Mouse (Mus musculus) embryonic facial prominence, embryonic 15.5 days (tissue): ENCODE data around the gene Aaed1. TPM values are rescaled to one million over a fixed set of nuclear protein-coding genes. Genes with fewer than 3 reads are reported as not detected.
"Not testable (repeated sequence)": the region's sequence is repeated elsewhere in the genome, so short reads cannot be mapped to it uniquely, and the experiment has no call there.

Experiments
- ATAC-seq: fragments of 200-750 bp; cut with Nextera tagmentation; 2 replicates; pipeline ENCODE4 v1.8.0; 2017; ENCODE audit warnings: low read depth, moderate TSS enrichment; ENCODE audit not compliant: insufficient number of reproducible peaks, low FRiP score, low TSS enrichment
- H3K27ac ChIP-seq: fragments of 300-500 bp; sonication (generic); replicated peaks from 2 replicates; pipeline ENCODE4 v1.5.1; 2015; ENCODE audit warnings: mild to moderate bottlenecking, inconsistent platforms
- H3K27me3 ChIP-seq: fragments of 300-500 bp; sonication (generic); 2 replicates; pipeline ENCODE4 v1.6.1; 2015; ENCODE audit warnings: inconsistent platforms
- H3K36me3 ChIP-seq: fragments of 300-500 bp; sonication (generic); 2 replicates; pipeline ENCODE4 v1.6.1; 2015; ENCODE audit warnings: mild to moderate bottlenecking, inconsistent platforms
- H3K4me1 ChIP-seq: fragments of 300-500 bp; sonication (generic); 2 replicates; pipeline ENCODE4 v1.6.1; 2015; ENCODE audit warnings: inconsistent platforms
- H3K4me2 ChIP-seq: fragments of 300-500 bp; sonication (generic); replicated peaks from 2 replicates; pipeline ENCODE4 v1.6.1; 2015; ENCODE audit warnings: mild to moderate bottlenecking, inconsistent platforms
- H3K4me3 ChIP-seq: fragments of 300-500 bp; sonication (generic); replicated peaks from 2 replicates; pipeline ENCODE4 v1.5.1; 2015; ENCODE audit warnings: mild to moderate bottlenecking, inconsistent platforms
- H3K9ac ChIP-seq: fragments of 300-500 bp; sonication (generic); 2 replicates; pipeline ENCODE4 v1.6.1; 2015; ENCODE audit warnings: inconsistent platforms
- H3K9me3 ChIP-seq: fragments of 300-500 bp; sonication (generic); replicated peaks from 2 replicates; pipeline ENCODE4 v1.6.1; 2016; ENCODE audit warnings: inconsistent platforms
- WGBS: fragments of 180-500 bp; shearing (Covaris S2); methylation state at CpG from one replicate; pipeline ENCODE4 v1.1.7; 2015; 5-methylcytosine and 5-hydroxymethylcytosine counted together
- polyA plus RNA-seq: library from polyadenylated mRNA; unstranded; fragments of >200 nt; fragmentation: Nextera tagmentation; extraction: Ambion mirVana; gene quantifications from 2 replicates; pipeline ENCODE4 v1.2.1, GENCODE M21; 2015

The Aaed1 gene
- polyA plus RNA-seq, 1 experiment from 2014 or later, result 45.8 TPM

DNA sequence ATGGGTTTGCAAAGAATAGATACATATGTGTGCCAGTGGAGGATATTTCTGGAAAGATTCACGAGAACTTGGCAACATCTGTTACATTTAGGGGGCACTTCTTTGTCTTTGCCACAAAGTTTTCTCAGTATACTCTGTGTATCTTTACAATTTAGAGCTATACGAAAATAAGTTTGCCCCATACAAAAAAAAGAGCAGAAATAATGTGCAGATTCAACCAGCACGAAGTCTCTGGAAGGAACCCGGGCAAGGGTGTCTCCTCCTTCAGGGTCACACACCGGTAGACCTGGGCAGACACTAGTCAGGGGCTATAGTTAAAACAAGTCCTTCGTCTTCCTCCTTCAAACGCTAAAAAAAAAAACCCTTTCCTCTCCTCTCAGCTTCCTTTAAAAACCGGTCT is 39.2 kb downstream of the Aaed1 start:
- H3K27me3 ChIP-seq, result no peaks in the 10 kb centered on the region
- H3K4me3 ChIP-seq, result peak overlapping the region; percentile 81
- no peaks in the 10 kb centered on the region for H3K9me3 ChIP-seq
- H3K9ac ChIP-seq, result no peak overlapping the region
- no peak for ATAC-seq
- H3K27ac ChIP-seq, result no peak overlapping the region
- WGBS, result 39% methylated on average over 8 of the region's 8 CpGs
- peak overlapping the region; percentile 99 for H3K4me2 ChIP-seq
- H3K36me3 ChIP-seq, result no peaks in the 10 kb centered on the region
- H3K4me1 ChIP-seq, result peaks cover 13% of the 10 kb centered on the region

GRCm38 (mm10) chr13:64268384-64268783 is 44.1 kb downstream of the Aaed1 start:
- H3K9me3 ChIP-seq, result no peaks in the 10 kb centered on the region
- no peak overlapping the region for H3K27ac ChIP-seq
- H3K9ac ChIP-seq, result no peak overlapping the region
- H3K36me3 ChIP-seq, result no peaks in the 10 kb centered on the region
- no peak overlapping the region for H3K4me3 ChIP-seq
- WGBS, result 75% methylated on average over 4 of the region's 4 CpGs
- no peak for ATAC-seq
- no peak overlapping the region for H3K4me2 ChIP-seq
- H3K27me3 ChIP-seq, result no peaks in the 10 kb centered on the region
- no peaks in the 10 kb centered on the region for H3K4me1 ChIP-seq

DNA sequence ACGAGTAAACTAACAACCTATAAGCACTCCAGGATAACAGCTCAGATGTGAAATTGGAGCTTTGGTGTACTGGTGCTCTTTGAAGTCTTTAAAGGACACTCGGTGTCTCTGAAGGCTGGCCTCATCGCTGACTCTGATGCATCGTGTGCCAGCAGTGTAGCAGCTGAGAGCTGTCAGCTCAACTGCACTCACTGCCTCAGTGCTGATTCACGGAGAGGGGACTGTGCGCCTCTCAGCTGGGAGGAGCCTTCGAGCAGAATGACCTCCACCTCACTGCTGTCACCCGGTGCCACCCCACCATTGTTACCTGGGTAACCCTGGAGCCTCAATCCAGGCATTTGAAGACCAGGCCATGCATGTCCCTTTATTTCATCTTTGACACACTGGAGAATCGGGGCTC is 45.4 kb downstream of the Aaed1 start:
- H3K4me2 ChIP-seq, result no peak overlapping the region
- no peaks in the 10 kb centered on the region for H3K27me3 ChIP-seq
- no peaks in the 10 kb centered on the region for H3K36me3 ChIP-seq
- no peaks in the 10 kb centered on the region for H3K9me3 ChIP-seq
- WGBS, result 30% methylated on average over 9 of the region's 9 CpGs
- no peak overlapping the region for H3K4me3 ChIP-seq
- no peaks in the 10 kb centered on the region for H3K4me1 ChIP-seq
- no peak overlapping the region for H3K9ac ChIP-seq
- H3K27ac ChIP-seq, result no peak overlapping the region
- no peak for ATAC-seq

DNA sequence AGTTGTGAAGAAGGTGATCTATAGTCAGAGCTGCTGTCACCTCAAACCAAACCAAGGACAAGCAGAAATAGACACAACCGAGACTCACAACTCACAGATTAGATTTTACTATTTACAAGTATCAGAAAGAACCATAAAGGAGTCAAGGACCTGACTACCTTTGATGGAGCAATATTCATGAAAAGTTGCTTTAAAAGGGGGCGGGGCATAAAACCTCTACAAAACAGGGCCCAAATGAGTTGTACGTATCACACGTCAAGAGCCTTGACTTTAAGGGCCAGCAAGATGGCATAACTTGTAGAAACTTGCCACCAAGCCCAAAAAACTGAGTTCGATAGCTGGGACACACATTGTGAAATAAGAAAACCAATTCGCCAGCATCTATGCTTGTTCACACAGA is 47.9 kb downstream of the Aaed1 start:
- Histone ChIP-seq H3K4me3 (no peak overlapping the region), H3K4me1 (no peaks in the 10 kb centered on the region)
- WGBS, result 86% methylated on average over 6 of the region's 6 CpGs

DNA sequence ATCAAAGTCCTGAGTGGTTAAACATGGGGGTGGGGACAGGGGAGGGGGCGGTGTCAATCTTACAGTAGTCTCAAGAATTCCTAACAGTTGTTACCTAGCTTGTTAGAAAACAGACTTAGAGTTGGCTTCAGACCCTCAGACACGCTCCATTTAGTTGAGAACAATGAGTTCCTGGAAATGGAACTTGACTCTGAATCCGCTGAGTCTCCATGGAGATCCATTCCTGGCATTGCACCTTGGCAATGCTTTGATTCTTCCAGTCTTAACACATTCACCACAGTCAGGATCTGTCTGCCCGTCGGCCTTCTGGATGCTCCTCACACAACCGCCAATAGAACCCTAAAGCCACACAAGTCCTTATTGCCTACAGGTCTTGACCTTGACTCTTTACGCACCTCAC is 52.6 kb downstream of the Aaed1 start:
- H3K27ac ChIP-seq, result no peak overlapping the region
- no peaks in the 10 kb centered on the region for H3K27me3 ChIP-seq
- H3K4me3 ChIP-seq, result no peak overlapping the region
- no peak for ATAC-seq
- no peak overlapping the region for H3K9ac ChIP-seq
- H3K9me3 ChIP-seq, result no peaks in the 10 kb centered on the region
- H3K4me2 ChIP-seq, result no peak overlapping the region
- no peaks in the 10 kb centered on the region for H3K36me3 ChIP-seq
- no peaks in the 10 kb centered on the region for H3K4me1 ChIP-seq
- whole genome bisulfite sequencing, result 86% methylated on average over 7 of the region's 7 CpGs

More for the DNA sequence above, 47.9 kb downstream of the Aaed1 start:
- H3K36me3 ChIP-seq, result no peaks in the 10 kb centered on the region
- no peaks in the 10 kb centered on the region for H3K9me3 ChIP-seq
- no peak for ATAC-seq
- H3K27ac ChIP-seq, result no peak overlapping the region
- H3K27me3 ChIP-seq, result no peaks in the 10 kb centered on the region
- no peak overlapping the region for H3K9ac ChIP-seq
- H3K4me2 ChIP-seq, result no peak overlapping the region

DNA sequence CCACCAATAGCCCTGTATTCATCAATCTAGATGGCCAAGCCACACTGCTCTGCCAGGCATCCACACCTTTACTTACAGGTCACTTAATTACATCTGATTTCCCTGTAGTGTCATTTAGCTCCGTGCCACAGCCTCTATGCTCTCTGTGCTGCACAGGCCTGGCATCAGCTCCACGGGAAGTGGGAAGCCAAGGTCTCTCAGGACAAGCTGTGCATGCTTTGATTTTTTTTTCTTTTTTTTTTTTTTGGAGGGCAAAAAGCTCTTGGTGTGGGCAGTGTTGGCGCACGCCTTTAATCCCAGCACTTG is 54.0 kb downstream of the Aaed1 start:
- no peak overlapping the region for H3K27ac ChIP-seq
- ATAC-seq, result no peak
- no peaks in the 10 kb centered on the region for H3K4me1 ChIP-seq
- H3K36me3 ChIP-seq, result no peaks in the 10 kb centered on the region
- no peak overlapping the region for H3K4me3 ChIP-seq
- H3K9ac ChIP-seq, result no peak overlapping the region
- H3K9me3 ChIP-seq, result no peaks in the 10 kb centered on the region
- no peaks in the 10 kb centered on the region for H3K27me3 ChIP-seq
- no peak overlapping the region for H3K4me2 ChIP-seq
- 69% methylated on average over 4 of the region's 4 CpGs for WGBS

DNA sequence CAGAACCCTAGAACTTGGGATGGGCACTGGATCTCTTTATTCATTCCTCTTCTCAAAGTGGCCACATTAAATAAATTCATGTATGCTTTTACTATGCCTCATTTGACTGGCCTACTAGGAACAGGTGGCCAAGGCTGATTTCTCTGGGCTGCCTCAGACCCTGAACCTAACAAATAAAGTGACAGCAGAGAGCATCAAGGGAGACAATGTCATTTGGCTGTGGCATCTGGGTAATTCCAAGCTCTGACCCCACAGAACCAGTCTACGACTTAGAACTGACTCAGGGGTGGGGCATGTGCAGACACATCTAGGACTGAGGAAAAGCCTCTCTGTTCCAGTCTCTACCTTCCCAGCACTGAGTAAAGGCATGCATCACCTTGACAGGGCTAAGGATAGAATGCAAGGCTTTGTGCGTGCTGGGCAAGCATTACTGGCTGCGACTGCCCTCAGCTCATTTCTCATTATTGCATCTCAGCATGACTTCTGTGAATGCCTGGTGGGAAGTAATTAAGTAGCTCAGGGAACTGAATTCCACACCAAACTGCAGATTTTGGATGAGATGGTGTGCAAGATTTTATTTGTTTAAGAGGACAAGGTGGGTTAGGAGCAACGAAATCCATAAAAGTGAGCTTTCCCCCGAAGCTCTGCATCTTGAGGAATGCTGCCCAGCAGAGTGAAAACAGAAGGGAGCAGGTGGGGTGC is 54.5 kb downstream of the Aaed1 start:
- Histone ChIP-seq H3K4me1 (no peaks in the 10 kb centered on the region), H3K27me3 (no peaks in the 10 kb centered on the region), H3K4me3 (no peak overlapping the region), H3K27ac (no peak overlapping the region), H3K36me3 (no peaks in the 10 kb centered on the region), H3K9ac (no peak overlapping the region), H3K9me3 (no peaks in the 10 kb centered on the region), H3K4me2 (no peak overlapping the region)
- WGBS, result 35% methylated on average over 5 of the region's 5 CpGs
- no peak for ATAC-seq

DNA sequence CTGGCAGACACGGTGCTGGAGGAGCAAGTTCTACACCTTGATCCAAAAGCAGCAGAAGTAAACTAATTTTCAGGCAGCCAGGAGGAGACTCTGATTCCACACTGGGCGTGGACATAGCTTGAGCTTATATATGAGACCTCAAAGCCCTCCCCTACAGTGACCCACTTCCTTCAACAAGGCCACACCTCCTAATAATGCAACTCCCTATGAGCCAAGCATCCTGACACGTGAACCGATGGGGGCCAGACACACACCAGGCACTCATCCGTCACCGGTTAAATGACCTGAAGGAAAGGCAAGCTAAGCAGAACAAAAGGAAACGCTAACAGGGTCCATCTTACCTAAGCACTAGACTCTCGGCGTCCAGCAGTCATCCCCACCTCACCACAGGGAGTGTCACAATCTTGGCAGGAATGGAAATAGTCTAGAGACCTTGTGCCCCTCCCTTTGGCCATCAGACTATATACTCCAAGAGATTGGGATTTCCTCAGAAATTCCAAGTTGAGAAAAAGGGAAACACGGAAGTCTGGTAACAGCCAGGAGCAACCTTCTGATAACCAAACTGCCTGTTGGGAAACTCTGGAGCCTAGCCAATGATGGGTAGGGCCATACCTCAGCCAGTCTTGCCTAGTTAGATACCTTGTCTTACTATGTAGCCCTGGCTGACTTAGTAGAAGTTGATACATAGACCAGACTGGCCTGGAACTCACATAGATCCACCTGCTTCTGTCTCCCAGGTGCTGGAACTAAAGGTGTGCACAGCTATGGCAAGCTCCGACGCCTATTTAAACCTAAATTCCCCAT is 55.3 kb downstream of the Aaed1 start:
- ATAC-seq, result no peak
- no peaks in the 10 kb centered on the region for H3K36me3 ChIP-seq
- no peak overlapping the region for H3K9ac ChIP-seq
- H3K27me3 ChIP-seq, result no peaks in the 10 kb centered on the region
- H3K9me3 ChIP-seq, result no peaks in the 10 kb centered on the region
- H3K27ac ChIP-seq, result no peak overlapping the region
- H3K4me2 ChIP-seq, result no peak overlapping the region
- 87% methylated on average over 12 of the region's 12 CpGs for WGBS
- no peaks in the 10 kb centered on the region for H3K4me1 ChIP-seq
- no peak overlapping the region for H3K4me3 ChIP-seq

DNA sequence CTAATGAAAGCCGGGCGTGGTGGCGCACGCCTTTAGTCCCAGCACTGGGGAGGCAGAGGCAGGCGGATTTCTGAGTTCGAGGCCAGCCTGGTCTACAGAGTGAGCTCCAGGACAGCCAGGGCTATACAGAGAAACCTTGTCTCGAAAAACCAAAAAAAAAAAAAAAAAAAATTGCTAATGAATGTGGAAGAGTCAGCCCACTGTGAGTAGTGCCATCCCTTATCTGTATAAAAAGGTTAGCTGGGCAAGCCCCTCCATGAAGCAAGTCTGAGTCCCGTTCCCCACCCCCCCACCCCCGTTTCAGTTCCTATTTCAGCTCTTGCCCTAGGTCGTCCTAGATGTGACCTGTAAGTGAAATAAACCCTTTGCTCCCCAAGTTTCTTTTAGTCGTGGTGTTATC is 58.3 kb downstream of the Aaed1 start:
- H3K4me3 ChIP-seq, H3K4me1 ChIP-seq, H3K9me3 ChIP-seq, H3K9ac ChIP-seq, H3K27me3 ChIP-seq, H3K4me2 ChIP-seq, ATAC-seq, H3K27ac ChIP-seq, H3K36me3 ChIP-seq: not testable (repeated sequence)
- 82% methylated on average over 10 of the region's 11 CpGs for WGBS

DNA sequence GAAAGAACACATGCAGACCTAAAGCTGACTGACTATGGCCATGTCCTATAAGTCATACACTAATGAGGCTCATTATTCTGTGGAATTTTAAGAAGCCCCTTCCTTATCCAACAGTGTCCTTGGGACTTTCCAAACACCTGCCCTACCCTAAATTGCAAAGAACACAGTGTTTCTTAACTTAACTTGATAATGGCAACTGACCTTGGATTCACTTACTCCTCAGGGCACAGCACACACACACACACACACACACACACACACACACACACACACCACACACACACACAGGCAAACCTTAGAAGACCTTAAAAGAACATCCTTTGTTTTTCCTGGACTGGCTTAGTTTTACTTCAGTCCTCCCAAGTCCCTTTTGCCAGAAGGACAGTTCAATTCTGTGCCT is 58.8 kb downstream of the Aaed1 start:
- no peaks in the 10 kb centered on the region for H3K9me3 ChIP-seq
- H3K4me1 ChIP-seq, result peaks cover 6% of the 10 kb centered on the region; the same call in 1 of the 2 replicates
- no peak overlapping the region for H3K9ac ChIP-seq
- no peak overlapping the region for H3K27ac ChIP-seq
- ATAC-seq, result no peak
- H3K4me2 ChIP-seq, result no peak overlapping the region
- no peaks in the 10 kb centered on the region for H3K27me3 ChIP-seq
- no peaks in the 10 kb centered on the region for H3K36me3 ChIP-seq
- H3K4me3 ChIP-seq, result no peak overlapping the region

DNA sequence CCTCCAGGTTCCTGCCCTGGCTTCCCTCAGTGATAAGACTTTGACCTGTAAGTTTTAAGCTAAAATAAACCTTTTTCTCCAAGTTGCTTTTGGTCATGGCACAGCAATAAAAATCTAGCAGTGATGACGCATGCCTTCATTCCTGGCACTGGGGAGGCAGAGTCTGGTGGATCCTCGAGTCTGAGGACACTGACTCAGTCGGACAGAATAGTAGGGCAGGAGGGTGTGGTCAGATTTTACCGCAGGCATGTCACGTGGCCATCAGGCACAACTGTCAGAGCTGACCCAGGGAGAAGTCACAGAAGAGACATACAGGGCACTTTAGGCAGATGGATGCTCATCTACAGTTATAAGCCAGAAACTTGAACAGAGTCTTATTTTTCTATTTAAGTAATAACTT is 60.4 kb downstream of the Aaed1 start:
- Histone ChIP-seq H3K27me3 (no peaks in the 10 kb centered on the region), H3K4me1 (peaks cover 10% of the 10 kb centered on the region), H3K9ac (no peak overlapping the region), H3K4me3 (no peak overlapping the region), H3K36me3 (no peaks in the 10 kb centered on the region), H3K27ac (no peak overlapping the region), H3K4me2 (no peak overlapping the region), H3K9me3 (no peaks in the 10 kb centered on the region)
- 72% methylated on average over 5 of the region's 5 CpGs for WGBS
- ATAC-seq, result no peak

DNA sequence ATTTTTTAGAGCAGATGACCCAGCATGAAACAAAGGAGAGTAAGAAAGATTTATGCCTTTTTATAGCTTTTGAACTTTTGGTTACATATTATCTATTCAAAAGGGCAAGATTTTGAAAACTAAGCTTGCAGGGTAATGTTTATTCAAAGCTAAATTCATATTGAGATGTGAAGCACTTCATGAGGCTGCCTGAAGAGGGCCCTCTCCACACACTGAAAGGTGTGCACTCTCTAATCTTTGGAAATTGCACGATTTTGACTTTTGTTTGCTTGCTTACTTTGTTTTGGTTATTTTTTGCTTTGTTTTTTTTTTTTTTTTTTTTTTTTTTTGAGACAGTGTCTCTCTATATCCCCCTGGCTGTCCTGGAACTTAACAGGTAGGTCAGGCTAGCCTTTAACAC is 62.1 kb downstream of the Aaed1 start:
- Histone ChIP-seq H3K9ac (no peak overlapping the region), H3K27me3 (no peaks in the 10 kb centered on the region), H3K4me3 (no peak overlapping the region), H3K36me3 (no peaks in the 10 kb centered on the region), H3K4me1 (peaks cover 10% of the 10 kb centered on the region), H3K9me3 (no peaks in the 10 kb centered on the region), H3K27ac (no peak overlapping the region), H3K4me2 (no peak overlapping the region)
- 35% methylated on average over 1 of the region's 1 CpGs for WGBS
- no peak for ATAC-seq
